Mouse (Mus musculus) stomach, postnatal 0 days (tissue): ENCODE data around the gene Gtf2a1. TPM values are rescaled to one million over a fixed set of nuclear protein-coding genes. Genes with fewer than 3 reads are reported as not detected.

ENCODE experiments used
- ATAC-seq: fragments of 200-750 bp; cut with Nextera tagmentation; 2 replicates; pipeline ENCODE4 v1.8.0; 2017; ENCODE audit not compliant: low FRiP score, low TSS enrichment
- DNase-seq: peaks from one replicate; pipeline ENCODE4 v3.0.0-alpha.2; 2016; ENCODE audit warnings: low spot score
- H3K27ac ChIP-seq: fragments of 300-500 bp; sonication (generic); replicated peaks from 2 replicates; pipeline ENCODE4 v1.5.1; 2014; ENCODE audit warnings: mild to moderate bottlenecking, control low read depth
- H3K27me3 ChIP-seq: fragments of 300-500 bp; sonication (generic); 2 replicates; pipeline ENCODE4 v1.6.1; 2014; ENCODE audit warnings: low read length; ENCODE audit not compliant: control insufficient read depth, insufficient read depth
- H3K36me3 ChIP-seq: fragments of 300-500 bp; sonication (generic); 2 replicates; pipeline ENCODE4 v1.6.1; 2014; ENCODE audit warnings: low read length, mixed read lengths; ENCODE audit not compliant: control insufficient read depth, insufficient read depth
- H3K4me1 ChIP-seq: fragments of 300-500 bp; sonication (generic); replicated peaks from 2 replicates; pipeline ENCODE4 v1.6.1; 2014; ENCODE audit warnings: antibody characterized with exemption; ENCODE audit not compliant: control insufficient read depth, insufficient read depth
- H3K4me2 ChIP-seq: fragments of 300-500 bp; sonication (generic); replicated peaks from 2 replicates; pipeline ENCODE4 v1.6.1; 2014; ENCODE audit warnings: low read depth, mild to moderate bottlenecking, control low read depth, moderate library complexity
- H3K4me3 ChIP-seq: fragments of 300-500 bp; sonication (generic); 2 replicates; pipeline ENCODE4 v1.5.1; 2014; ENCODE audit warnings: low read depth, low read length, control low read depth
- H3K9ac ChIP-seq: fragments of 300-500 bp; sonication (generic); 2 replicates; pipeline ENCODE4 v1.6.1; 2014; ENCODE audit warnings: mild to moderate bottlenecking, low read length, control low read depth, mixed read lengths
- H3K9me3 ChIP-seq: fragments of 300-500 bp; sonication (generic); 2 replicates; pipeline ENCODE4 v1.6.1; 2016; ENCODE audit warnings: low read length; ENCODE audit not compliant: control insufficient read depth
- CTCF ChIP-seq: IDR thresholded peaks from 2 replicates; pipeline ENCODE4 v1.5.1; 2016; ENCODE audit warnings: antibody characterized with exemption, low read depth, mild to moderate bottlenecking, moderate library complexity
- EP300 ChIP-seq: optimal IDR thresholded peaks from 2 replicates; pipeline ENCODE3; 2016; ENCODE audit warnings: antibody characterized with exemption
- WGBS: fragments of 180-500 bp; shearing (Covaris S2); extraction: QIAGEN DNeasy Blood & Tissue Kit; methylation state at CpG from one replicate; pipeline ENCODE4 v1.1.7; 2014; 5-methylcytosine and 5-hydroxymethylcytosine counted together
- polyA plus RNA-seq: library from polyadenylated mRNA; unstranded; fragments of >200 nt; fragmentation: Nextera tagmentation; extraction: Ambion mirVana; gene quantifications from 2 replicates; pipeline ENCODE4 v1.2.1, GENCODE M21; 2015

The Gtf2a1 gene
- polyA plus RNA-seq, 1 experiment from 2014 or later: 18.9 TPM

- DNase-seq (no peak), ATAC-seq (no peak)
- 85% methylated on average over 5 of the region's 5 CpGs for WGBS
- no peaks in the 10 kb centered on the region for H3K9me3 ChIP-seq
- H3K9ac ChIP-seq: no peak overlapping the region
- no peaks in the 10 kb centered on the region for H3K27me3 ChIP-seq
- TF ChIP-seq EP300 (no peak), CTCF (no peak)
- no peak overlapping the region for H3K27ac ChIP-seq
- H3K4me2 ChIP-seq: no peak overlapping the region
- H3K36me3 ChIP-seq: no peaks in the 10 kb centered on the region
- no peak overlapping the region for H3K4me3 ChIP-seq
- H3K4me1 ChIP-seq: no peaks in the 10 kb centered on the region
Measured at GRCm38 (mm10) chr12:91609425-91609824, 19.1 kb upstream of the Gtf2a1 start.

GRCm38 (mm10) chr12:91607678-91608077 lies 17.4 kb upstream of the Gtf2a1 start:
- H3K4me1 ChIP-seq: no peaks in the 10 kb centered on the region
- no peaks in the 10 kb centered on the region for H3K9me3 ChIP-seq
- no peak overlapping the region for H3K27ac ChIP-seq
- H3K4me2 ChIP-seq: no peak overlapping the region
- ATAC-seq: no peak
- no peak overlapping the region for H3K9ac ChIP-seq
- no peak overlapping the region for H3K4me3 ChIP-seq
- TF ChIP-seq CTCF: no peak
- no peak for TF ChIP-seq EP300
- WGBS: 56% methylated on average over 7 of the region's 7 CpGs
- no peak for DNase-seq
- H3K27me3 ChIP-seq: no peaks in the 10 kb centered on the region
- no peaks in the 10 kb centered on the region for H3K36me3 ChIP-seq

DNA sequence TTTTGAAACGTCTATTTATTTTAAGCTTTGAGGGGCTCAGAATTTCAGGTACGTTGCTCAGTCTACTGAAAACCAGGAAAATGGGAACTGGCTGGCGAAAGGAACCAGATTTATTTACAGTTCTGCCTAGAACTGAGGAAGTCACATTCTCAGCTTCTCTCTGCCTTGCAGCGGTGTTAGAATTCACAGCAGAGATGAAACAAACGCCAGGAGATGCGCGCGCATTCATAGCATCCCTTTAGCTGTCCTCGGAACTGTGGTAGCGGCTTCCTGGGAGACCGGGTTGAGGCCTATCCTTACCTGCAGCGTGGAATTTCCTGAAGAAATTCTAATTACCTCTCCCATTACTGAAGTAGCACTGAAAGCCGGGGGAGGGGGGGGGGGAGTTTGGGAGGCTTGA lies 16.4 kb upstream of the Gtf2a1 start:
- Histone ChIP-seq H3K27ac (no peak overlapping the region), H3K4me2 (no peak overlapping the region), H3K9ac (no peak overlapping the region), H3K4me3 (no peak overlapping the region), H3K36me3 (no peaks in the 10 kb centered on the region), H3K9me3 (no peaks in the 10 kb centered on the region), H3K4me1 (no peaks in the 10 kb centered on the region), H3K27me3 (no peaks in the 10 kb centered on the region)
- no peak for ATAC-seq
- TF ChIP-seq EP300: no peak
- TF ChIP-seq CTCF: no peak
- no peak for DNase-seq
- 85% methylated on average over 13 of the region's 13 CpGs for WGBS

DNA sequence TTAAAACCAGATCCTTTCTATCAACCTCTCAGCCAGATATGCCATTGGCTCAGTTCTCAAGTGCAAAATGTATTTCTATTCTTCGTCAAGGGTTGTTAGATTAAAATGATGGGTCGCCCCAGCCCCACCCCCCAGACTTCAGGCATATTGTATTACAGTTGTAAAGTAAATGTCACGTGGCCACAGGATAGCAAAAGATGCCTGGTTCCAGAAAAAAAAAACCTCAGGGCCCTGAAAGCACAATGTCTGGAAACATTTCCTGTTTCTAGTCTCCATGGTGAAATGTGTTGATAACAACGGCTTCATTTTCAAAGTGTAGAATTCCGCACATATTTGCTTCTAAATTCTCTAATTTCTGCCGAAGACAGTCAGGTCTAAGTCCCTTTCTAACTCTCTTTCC lies 14.3 kb upstream of the Gtf2a1 start:
- Histone ChIP-seq H3K4me2 (no peak overlapping the region), H3K9me3 (no peaks in the 10 kb centered on the region), H3K4me1 (no peaks in the 10 kb centered on the region), H3K27me3 (no peaks in the 10 kb centered on the region), H3K9ac (no peak overlapping the region), H3K4me3 (no peak overlapping the region), H3K36me3 (no peaks in the 10 kb centered on the region), H3K27ac (no peak overlapping the region)
- WGBS: 21% methylated on average over 6 of the region's 6 CpGs
- DNase-seq: no peak
- ATAC-seq: no peak
- no peak for TF ChIP-seq EP300
- TF ChIP-seq CTCF: no peak

DNA sequence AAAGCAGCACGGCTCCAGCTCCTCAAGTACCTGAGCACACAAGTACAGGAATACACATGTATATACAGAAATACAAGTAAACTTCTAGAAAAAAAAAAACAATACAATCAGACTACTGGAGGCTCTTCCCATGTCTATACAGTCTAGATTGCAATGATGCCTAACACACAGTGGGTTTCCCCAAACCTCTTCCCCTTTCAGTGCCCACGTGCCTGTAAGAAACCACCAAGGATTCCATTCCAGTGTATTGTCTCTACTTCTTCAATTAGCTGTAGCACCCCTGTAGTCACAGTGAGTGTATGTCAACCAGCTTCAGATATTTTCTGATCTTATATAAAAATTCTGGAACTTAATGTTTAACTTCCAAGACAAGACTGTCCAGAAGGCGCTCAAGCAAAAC lies 1.8 kb upstream of the Gtf2a1 start:
- ATAC-seq: no peak
- no peak overlapping the region for H3K9ac ChIP-seq
- no peak overlapping the region for H3K27ac ChIP-seq
- no peak for DNase-seq
- H3K36me3 ChIP-seq: no peaks in the 10 kb centered on the region
- 93% methylated on average over 3 of the region's 3 CpGs for WGBS
- H3K27me3 ChIP-seq: no peaks in the 10 kb centered on the region
- TF ChIP-seq CTCF (no peak), EP300 (no peak)
- H3K9me3 ChIP-seq: no peaks in the 10 kb centered on the region
- no peaks in the 10 kb centered on the region for H3K4me1 ChIP-seq
- no peak overlapping the region for H3K4me3 ChIP-seq
- no peak overlapping the region for H3K4me2 ChIP-seq

GRCm38 (mm10) chr12:91591191-91591590 lies 904 bp upstream of the Gtf2a1 start:
- no peaks in the 10 kb centered on the region for H3K4me1 ChIP-seq
- no peaks in the 10 kb centered on the region for H3K9me3 ChIP-seq
- peak overlapping the region; percentile 100 for H3K27ac ChIP-seq
- DNase-seq: no peak
- WGBS: 94% methylated on average over 1 of the region's 1 CpGs
- peak overlapping the region; percentile 60 for H3K4me2 ChIP-seq
- TF ChIP-seq CTCF (no peak), EP300 (no peak)
- H3K4me3 ChIP-seq: peak overlapping the region; percentile 92; the same call in 1 of the 2 replicates
- H3K9ac ChIP-seq: peak overlapping the region; percentile 78; the same call in 1 of the 2 replicates
- H3K36me3 ChIP-seq: no peaks in the 10 kb centered on the region
- no peaks in the 10 kb centered on the region for H3K27me3 ChIP-seq
- ATAC-seq: no peak
